Mouse (Mus musculus) embryonic fibroblast, embryonic 13.5 days (primary cell): ENCODE results near the gene Gtf2h3. TPM values are rescaled to one million over a fixed set of nuclear protein-coding genes. Genes with fewer than 3 reads are reported as not detected.
"Not testable (repeated sequence)": the region's sequence is repeated elsewhere in the genome, so short reads cannot be mapped to it uniquely, and the experiment has no call there.

Experiments
- H3K27ac ChIP-seq: 2 replicates; pipeline ENCODE4 v1.5.1; 2012; ENCODE audit warnings: low read length, control low read depth, inconsistent platforms; ENCODE audit not compliant: insufficient read depth
- H3K4me1 ChIP-seq: 2 replicates; pipeline ENCODE4 v1.6.1; 2011; ENCODE audit warnings: low read length; ENCODE audit not compliant: control insufficient read depth, insufficient read depth
- H3K4me3 ChIP-seq: 2 replicates; pipeline ENCODE4 v1.5.1; 2011; ENCODE audit warnings: mild to moderate bottlenecking, control low read depth, low read length; ENCODE audit not compliant: insufficient read depth
- CTCF ChIP-seq: IDR thresholded peaks from 2 replicates; pipeline ENCODE4 v1.5.1; 2011; ENCODE audit warnings: mild to moderate bottlenecking, control low read depth, low read length, moderate library complexity, borderline replicate concordance; ENCODE audit not compliant: insufficient read depth
- POLR2A ChIP-seq: IDR thresholded peaks from 2 replicates; pipeline ENCODE4 v1.6.1; 2011; ENCODE audit warnings: low read depth, mild to moderate bottlenecking, control low read depth, low read length, moderate library complexity
- polyA plus RNA-seq: library from polyadenylated mRNA; stranded (reverse); fragments of >200 nt; gene quantifications from 2 replicates; pipeline ENCODE4 v1.2.4, GENCODE M21; 2011; ENCODE audit warnings: low read depth; ENCODE audit not compliant: missing spikeins, insufficient read length

The Gtf2h3 gene
- polyA plus RNA-seq, 1 experiment, result 48.2 TPM

- H3K27ac ChIP-seq, result no peak overlapping the region
- TF ChIP-seq POLR2A, result no peak
- peaks cover 4% of the 10 kb centered on the region for H3K4me1 ChIP-seq
- H3K4me3 ChIP-seq, result no peak overlapping the region
Measured at GRCm38 (mm10) chr5:124538813-124539792, 39.8 kb upstream of the Gtf2h3 start.

- TF ChIP-seq CTCF, result no peak
- TF ChIP-seq POLR2A, result no peak
- Histone ChIP-seq H3K4me3 (no peak overlapping the region), H3K27ac (no peak overlapping the region), H3K4me1 (peaks cover 4% of the 10 kb centered on the region)
Measured at GRCm38 (mm10) chr5:124539905-124540304, 39.0 kb upstream of the Gtf2h3 start.

GRCm38 (mm10) chr5:124540383-124540786 lies 38.6 kb upstream of the Gtf2h3 start, which contains the start of gene Tmed2:
Gene Tmed2, plus strand, starts transcription at chr5:124540695.
- peak within 1 kb of the TSS; percentile 82 for H3K4me3 ChIP-seq
- peak within 1 kb of the TSS; percentile 90 for H3K27ac ChIP-seq
- H3K4me1 ChIP-seq, result peaks cover 4% of the 10 kb centered on the region
- peak; percentile 42; the same call in 1 of the 2 replicates for TF ChIP-seq POLR2A
- TF ChIP-seq CTCF, result no peak

GRCm38 (mm10) chr5:124540905-124541601 lies 37.9 kb upstream of the Gtf2h3 start:
- Histone ChIP-seq H3K27ac (peak overlapping the region; percentile 90), H3K4me3 (peak overlapping the region; percentile 82), H3K4me1 (peaks cover 4% of the 10 kb centered on the region)
- TF ChIP-seq CTCF (no peak), POLR2A (no peak; the same call in 1 of the 2 replicates)

GRCm38 (mm10) chr5:124541602-124541973 lies 37.4 kb upstream of the Gtf2h3 start:
- no peak for TF ChIP-seq POLR2A
- Histone ChIP-seq H3K4me1 (peaks cover 4% of the 10 kb centered on the region), H3K27ac (peak overlapping the region; percentile 90; the same call in 1 of the 2 replicates), H3K4me3 (peak overlapping the region; percentile 82)

- not testable (repeated sequence) for H3K27ac ChIP-seq, H3K4me3 ChIP-seq
Measured at GRCm38 (mm10) chr5:124550737-124551136, 28.2 kb upstream of the Gtf2h3 start.

GRCm38 (mm10) chr5:124551349-124552093 lies 27.4 kb upstream of the Gtf2h3 start:
- not testable (repeated sequence) for H3K4me1 ChIP-seq
- Histone ChIP-seq H3K4me3 (peak overlapping the region; percentile 73), H3K27ac (peak overlapping the region; percentile 63)
- TF ChIP-seq POLR2A, result 0 out of 2 replicates have a peak, but pooled peaks have one; percentile 5

More at GRCm38 (mm10) chr5:124550737-124551136, 28.2 kb upstream of the Gtf2h3 start:
- not testable (repeated sequence) for H3K4me1 ChIP-seq

- H3K27ac ChIP-seq, result peak overlapping the region; percentile 63
- H3K4me3 ChIP-seq, result peak overlapping the region; percentile 73
- no peak for TF ChIP-seq CTCF
- TF ChIP-seq POLR2A, result 0 out of 2 replicates have a peak, but pooled peaks have one; percentile 2
- no peaks in the 10 kb centered on the region for H3K4me1 ChIP-seq
Measured at GRCm38 (mm10) chr5:124552094-124552472, 26.9 kb upstream of the Gtf2h3 start.

GRCm38 (mm10) chr5:124552558-124553307 lies 26.2 kb upstream of the Gtf2h3 start, which contains the start of gene Ddx55:
Gene Ddx55, plus strand, starts transcription at chr5:124552864.
- no peaks in the 10 kb centered on the region for H3K4me1 ChIP-seq
- TF ChIP-seq POLR2A (peak; percentile 81), CTCF (peak; percentile 39; the same call in 1 of the 2 replicates)
- H3K27ac ChIP-seq, result peak within 1 kb of the TSS; percentile 63
- peak within 1 kb of the TSS; percentile 73 for H3K4me3 ChIP-seq
